In genomic region chr1:170161852-170162251, GRCm38 (mm10) we compare ENCODE assay signal across 9 mouse cellular contexts. TPM values are rescaled to one million over a fixed set of nuclear protein-coding genes. Genes with fewer than 3 reads are reported as not detected.
DNase-seq lines count a peak whose midpoint lies in the region.
"Had no signal": no experiment of that assay in that cellular context is flagged by ENCODE, and none has a peak within 500 bp of the region (broad histone marks: within the 10 kb centered on the region; RNA-seq: fewer than 3 reads in every experiment).

No protein-coding gene starts in this region.

- intact Hi-C loops in heart, postnatal 25 days (cut with DNase I) = loop anchor here (5.0 kb wide), 1 partner anchor 40 kb away; no protein-coding TSS in a partner anchor

- DNase-seq in adrenal gland, postnatal 14 days = peak; percentile 65
- DNase-seq in adrenal gland, postnatal 4 days (ENCODE audit: low spot score in 2 of 2) = no peak
- DNase-seq in brain, adult 2 months (ENCODE audit: low read depth, low spot score) = peak; percentile 28
- peak; percentile 37 for DNase-seq in heart, postnatal 25 days (ENCODE audit: low spot score)
- peak; percentile 57 for DNase-seq in lung, postnatal 14 days
- DNase-seq in layer of hippocampus, adult 9-11 months = no peak
- DNase-seq in spleen, adult 12 weeks (ENCODE audit: low spot score) = no peak
- no peak for DNase-seq in thymus, adult 18-20 months
- DNase-seq: cerebellum, adult 9-10 months had no signal

RNA-seq across cellular contexts. Expression of gene Uap1, which starts 12.9 kb away (rescaled TPM):
- 53.9 and 67.1 TPM in 2 replicates for total RNA-seq in adrenal gland, postnatal 14 days (2021)
- 10 to 100 TPM; 33.0 to 33.7 TPM for total RNA-seq in adrenal gland, postnatal 4 days (2021)
- total RNA-seq in heart, postnatal 25 days (2021) = 10 to 100 TPM; 54.8 to 56.9 TPM

RNA-seq across cellular contexts. Expression of gene Ddr2, which starts 51.3 kb away (rescaled TPM):
- total RNA-seq in adrenal gland, postnatal 14 days (2021) = 18.5 and 22.0 TPM in 2 replicates
- 10 to 100 TPM; 25.5 to 26.4 TPM for total RNA-seq in adrenal gland, postnatal 4 days (2021)
- 10 to 100 TPM; 23.4 to 29.0 TPM for total RNA-seq in heart, postnatal 25 days (2021)

RNA-seq across cellular contexts. Expression of gene Uhmk1, which starts 53.3 kb away (rescaled TPM):
- total RNA-seq in adrenal gland, postnatal 14 days (2021) = 54.8 and 55.6 TPM in 2 replicates
- total RNA-seq in adrenal gland, postnatal 4 days (2021) = 10 to 100 TPM; 43.0 to 45.1 TPM
- total RNA-seq in heart, postnatal 25 days (2021) = 10 to 100 TPM; 19.7 to 21.1 TPM

Comparison
In these comparisons a context has a peak if more than half of its experiments do, and no peak if none do; other contexts are left out.
1. DNase-seq: peak in adrenal gland, postnatal 14 days (single experiment), brain, adult 2 months (single experiment), heart, postnatal 25 days (single experiment) and lung, postnatal 14 days (single experiment); none in adrenal gland, postnatal 4 days (0 of 2), layer of hippocampus, adult 9-11 months (single experiment), spleen, adult 12 weeks (single experiment) and thymus, adult 18-20 months (0 of 2).